Mouse (Mus musculus): ENCODE measurements around the gene Apmap. TPM values are rescaled to one million over a fixed set of nuclear protein-coding genes. Genes with fewer than 3 reads are reported as not detected.
"Not testable (repeated sequence)": the region's sequence is repeated elsewhere in the genome, so short reads cannot be mapped to it uniquely, and the experiment has no call there.

The Apmap gene
- total RNA-seq, 2 experiments from 2014 or later: 46.2 to 62.4 TPM

DNA sequence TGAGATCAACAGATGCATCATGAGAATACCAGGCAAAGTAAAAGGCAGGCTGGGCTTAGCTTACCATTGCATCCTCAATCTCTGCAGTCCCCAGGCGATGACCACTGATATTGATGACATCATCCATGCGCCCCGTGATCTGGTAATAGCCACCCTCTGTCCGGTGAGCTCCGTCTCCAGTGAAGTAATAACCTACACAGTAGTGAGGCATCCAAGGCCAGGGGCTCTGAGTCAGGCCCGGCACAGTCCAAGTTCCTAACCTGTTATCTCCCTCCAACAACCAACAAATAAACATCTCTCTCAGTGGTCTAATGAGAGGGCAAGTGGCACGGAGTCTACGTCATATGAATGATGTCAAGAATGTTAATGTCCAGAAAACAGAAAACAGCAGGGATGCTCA lies 16.6 kb upstream of the Apmap start:
- intact Hi-C loops (cut with DNase I): no loop called here

DNA sequence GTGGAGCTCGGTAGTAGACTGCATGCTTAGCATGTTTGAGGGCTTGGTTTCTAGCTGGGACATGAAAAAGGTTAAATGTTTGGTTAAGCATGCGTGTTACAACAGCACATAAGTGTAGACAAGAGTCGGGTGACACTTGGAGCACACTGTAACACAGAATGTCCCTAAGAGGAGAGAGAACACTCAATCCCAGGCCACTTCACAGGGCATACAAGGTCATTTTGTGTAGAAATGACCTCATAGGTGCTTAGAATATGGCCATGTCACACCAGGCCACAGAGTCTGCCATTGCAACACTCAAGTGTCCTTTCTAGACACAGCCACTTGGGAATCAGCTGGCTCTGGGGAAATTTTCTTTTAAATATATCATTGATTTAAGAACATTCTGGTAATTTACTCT lies 15.6 kb upstream of the Apmap start:
- DNase-seq (ENCODE audit: low spot score in 2 of 2): no peak
- intact Hi-C loops (cut with DNase I): no loop called here

More for the DNA sequence above, 16.6 kb upstream of the Apmap start:
- DNase-seq (ENCODE audit: low spot score in 2 of 2): no peak

GRCm38 (mm10) chr2:150621698-150622097 lies 13.3 kb upstream of the Apmap start:
- intact Hi-C loops (cut with DNase I): no loop called here

GRCm38 (mm10) chr2:150610097-150610496 lies 1.7 kb upstream of the Apmap start:
- intact Hi-C loops (cut with DNase I): no loop called here
- DNase-seq (ENCODE audit: low spot score in 2 of 2): no peak

More at GRCm38 (mm10) chr2:150621698-150622097, 13.3 kb upstream of the Apmap start:
- DNase-seq (ENCODE audit: low spot score in 2 of 2): no peak

DNA sequence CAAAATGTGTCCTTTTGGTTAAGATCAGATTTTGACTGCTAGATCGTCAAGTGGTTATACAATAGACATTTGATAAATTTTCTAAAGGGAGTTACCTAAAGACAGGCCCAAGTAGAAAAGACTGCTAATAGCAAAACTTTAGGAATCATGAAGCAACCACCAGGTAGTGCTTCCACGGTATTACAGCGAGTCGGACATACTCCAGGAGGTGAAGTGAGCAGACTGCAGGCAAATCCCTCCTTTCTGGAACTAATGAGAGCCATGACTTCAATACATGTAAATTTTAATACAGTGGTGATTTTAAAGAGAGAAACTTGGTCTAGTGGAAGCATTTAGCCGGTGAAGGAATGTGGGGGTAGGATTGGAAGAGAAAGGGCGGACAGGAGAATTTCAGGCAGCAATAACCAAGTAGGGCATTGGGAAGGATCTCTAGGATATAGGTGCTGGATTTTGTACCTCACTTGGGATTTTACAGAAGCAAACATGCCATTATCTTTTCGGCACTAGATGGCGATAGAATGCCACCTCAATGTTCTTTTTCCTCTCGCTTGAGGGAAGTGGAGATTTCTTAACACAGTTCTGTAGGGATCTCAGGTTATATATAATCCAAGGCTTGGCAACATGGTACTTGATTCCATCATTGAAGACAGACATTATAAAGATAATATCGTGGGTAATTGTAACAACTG lies 649 bp upstream of the Apmap start:
- intact Hi-C loops (cut with DNase I): loop anchor here (1.0 to 10.0 kb wide), 3 partner anchors 66 to 296 kb away; partner anchors contain the start of genes Abhd12, Entpd6 and Gins1
- peak; percentile 46 to 75 for DNase-seq (ENCODE audit: low spot score in 2 of 2)

- intact Hi-C loops (cut with DNase I): loop anchor here (10.0 kb wide), 1 partner anchor 298 kb away; the partner anchor contains the start of genes Abhd12 and Gins1
- DNase-seq (ENCODE audit: low spot score in 2 of 2): no peak
These were observed 1.3 kb downstream of the Apmap start for GRCm38 (mm10) chr2:150607086-150607485.

- intact Hi-C loops (cut with DNase I): loop anchor here (10.0 kb wide), 1 partner anchor 300 kb away; the partner anchor contains the start of genes Abhd12 and Gins1
- no peak for DNase-seq (ENCODE audit: low spot score in 2 of 2)
These were observed 3.6 kb downstream of the Apmap start for GRCm38 (mm10) chr2:150604802-150605201.

DNA sequence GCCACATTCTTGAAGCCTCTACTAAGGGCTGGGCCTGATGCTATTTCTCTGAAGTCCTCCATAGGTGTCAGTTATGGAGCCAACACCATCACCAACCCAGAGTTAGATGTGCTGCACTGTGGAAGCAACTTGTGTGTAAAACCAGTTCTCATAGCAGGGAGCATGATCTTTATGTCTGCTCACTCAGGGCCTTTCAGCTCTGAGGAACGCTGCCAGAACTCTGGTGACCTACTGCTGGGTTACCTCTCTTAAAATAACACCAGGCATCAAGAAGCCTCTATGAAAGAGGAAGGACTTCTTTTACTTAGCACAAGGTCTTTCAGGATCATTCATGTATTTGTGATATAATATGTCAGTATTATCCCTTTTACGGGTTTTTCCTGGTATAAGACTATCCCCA lies 6.2 kb downstream of the Apmap start:
- intact Hi-C loops (cut with DNase I): loop anchor here (10.0 kb wide), 1 partner anchor 303 kb away; the partner anchor contains the start of genes Abhd12 and Gins1
- no peak for DNase-seq (ENCODE audit: low spot score in 2 of 2)

DNA sequence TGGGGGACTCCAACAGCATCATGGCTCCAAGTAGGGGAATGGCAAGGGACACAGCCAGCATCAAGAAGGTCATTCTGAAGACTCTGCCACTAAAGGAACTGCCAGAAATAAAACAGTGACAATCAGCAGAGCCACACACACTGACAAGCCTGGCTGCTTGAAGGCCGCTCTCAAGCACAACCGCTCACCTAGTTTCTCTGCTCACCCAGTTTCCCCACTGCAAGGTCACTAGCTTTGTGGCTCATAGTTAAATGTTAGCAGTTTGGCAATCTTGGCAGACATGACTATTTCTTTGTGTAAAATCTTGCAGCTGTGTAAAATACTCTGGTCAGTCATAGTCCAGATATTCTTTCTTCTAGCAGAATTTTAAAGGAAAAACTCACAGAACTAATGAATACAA lies 8.1 kb downstream of the Apmap start:
- intact Hi-C loops (cut with DNase I): loop anchor here (10.0 kb wide), 1 partner anchor 305 kb away; the partner anchor contains the start of genes Abhd12 and Gins1
- no peak for DNase-seq (ENCODE audit: low spot score in 2 of 2)

DNA sequence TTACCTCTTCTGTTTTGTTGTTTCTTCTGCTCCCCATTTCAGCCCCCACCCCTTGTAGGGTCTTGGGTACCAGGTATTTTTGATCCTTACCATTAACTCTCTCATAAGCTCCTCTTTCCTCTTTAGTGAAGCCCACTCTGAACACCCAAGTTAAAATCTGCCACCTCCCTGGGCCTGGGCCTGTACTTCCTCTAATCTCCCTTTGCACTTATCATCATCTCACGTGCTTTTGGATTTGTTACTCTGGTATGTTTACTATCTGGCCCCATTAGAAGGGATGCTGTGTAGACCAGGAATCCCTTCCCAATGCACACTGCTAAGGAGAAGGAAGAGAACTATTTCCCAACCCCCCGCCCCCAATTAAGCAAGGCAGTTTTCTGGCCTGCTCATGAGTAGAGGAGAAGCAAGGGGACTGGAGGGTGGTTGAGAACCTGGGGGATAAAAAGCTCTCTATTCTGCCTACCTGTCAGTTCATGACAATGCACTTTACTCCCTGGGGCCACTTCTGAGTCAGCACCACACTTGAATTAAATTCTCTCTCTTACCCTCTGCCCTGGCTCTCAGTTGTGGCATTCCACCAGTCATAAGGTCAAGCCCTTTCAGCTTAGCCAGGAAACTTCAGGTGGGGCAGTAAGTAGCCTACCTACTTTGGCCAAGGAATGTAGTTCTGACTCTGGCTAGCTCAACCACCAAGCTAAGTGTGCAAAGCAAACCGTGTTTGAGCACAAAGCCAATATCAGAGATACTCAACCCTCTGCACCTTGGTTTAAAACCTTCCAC lies 12.8 kb downstream of the Apmap start:
- intact Hi-C loops (cut with DNase I): no loop called here
- DNase-seq (ENCODE audit: low spot score in 2 of 2): no peak

DNA sequence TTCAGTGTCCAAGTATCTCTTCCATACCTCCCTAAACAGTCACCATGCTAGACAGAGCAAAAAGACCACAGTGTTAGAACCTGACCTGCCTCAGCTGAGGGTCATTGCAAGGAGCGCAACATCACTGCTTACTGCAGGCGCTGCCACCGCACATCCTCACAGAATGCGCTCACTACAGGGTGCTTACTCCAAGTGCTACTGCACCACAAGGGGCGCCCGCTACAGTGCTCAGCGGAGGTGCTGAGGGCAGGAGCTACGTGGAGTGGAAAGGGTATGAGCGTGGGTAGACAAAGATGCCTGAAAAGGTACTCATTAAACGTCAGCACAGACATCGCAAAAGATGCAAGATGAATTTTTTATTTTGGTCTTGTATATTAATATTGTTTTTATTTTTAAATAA lies 19.3 kb downstream of the Apmap start:
- intact Hi-C loops (cut with DNase I): no loop called here
- DNase-seq (ENCODE audit: low spot score in 2 of 2): no peak

DNA sequence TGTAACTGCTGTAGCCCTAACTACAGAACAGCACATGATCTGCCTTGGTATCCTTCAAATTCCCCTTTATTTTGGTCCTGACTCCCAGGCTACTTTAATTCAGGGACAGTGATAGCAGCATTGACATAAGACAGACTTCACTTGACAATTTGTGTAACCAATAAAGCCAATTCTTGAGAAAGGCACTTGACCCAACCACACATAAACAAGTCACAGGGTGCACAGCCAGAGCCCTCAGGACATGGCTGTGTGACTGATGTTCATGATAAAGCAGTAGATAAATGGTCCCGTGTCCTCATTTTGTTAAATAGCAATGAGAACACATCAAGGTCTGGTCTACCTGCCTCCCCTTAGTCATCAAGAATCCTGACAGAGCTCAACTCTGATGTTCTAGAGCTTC lies 28.7 kb downstream of the Apmap start:
- no peak for DNase-seq (ENCODE audit: low spot score in 2 of 2)
- intact Hi-C loops (cut with DNase I): no loop called here

DNA sequence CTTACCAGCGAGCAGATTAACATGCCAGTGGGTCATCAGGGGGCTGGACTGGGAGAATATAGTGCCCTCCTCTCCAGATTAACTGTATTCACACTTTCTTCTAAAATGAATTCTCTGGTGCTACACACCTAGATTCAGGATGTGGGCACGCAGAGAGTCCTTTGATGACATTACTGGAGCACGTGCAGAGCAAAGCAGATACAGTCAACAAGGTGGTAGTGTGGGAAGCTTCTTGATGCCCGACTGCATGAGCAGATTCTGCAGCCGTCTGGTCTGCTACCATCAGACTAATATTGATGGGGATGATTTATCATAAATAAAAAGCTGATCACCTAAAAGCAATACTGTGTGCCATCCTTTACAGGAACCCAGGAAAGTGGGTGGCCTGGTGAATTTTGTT lies 29.8 kb downstream of the Apmap start:
- no peak for DNase-seq (ENCODE audit: low spot score in 2 of 2)
- intact Hi-C loops (cut with DNase I): no loop called here

- DNase-seq (ENCODE audit: low spot score in 2 of 2): no peak
- intact Hi-C loops (cut with DNase I): no loop called here
These were observed 32.1 kb downstream of the Apmap start for GRCm38 (mm10) chr2:150576256-150576655.

GRCm38 (mm10) chr2:150572463-150572862 lies 35.9 kb downstream of the Apmap start:
- no peak for DNase-seq (ENCODE audit: low spot score in 2 of 2)
- intact Hi-C loops (cut with DNase I): no loop called here

DNA sequence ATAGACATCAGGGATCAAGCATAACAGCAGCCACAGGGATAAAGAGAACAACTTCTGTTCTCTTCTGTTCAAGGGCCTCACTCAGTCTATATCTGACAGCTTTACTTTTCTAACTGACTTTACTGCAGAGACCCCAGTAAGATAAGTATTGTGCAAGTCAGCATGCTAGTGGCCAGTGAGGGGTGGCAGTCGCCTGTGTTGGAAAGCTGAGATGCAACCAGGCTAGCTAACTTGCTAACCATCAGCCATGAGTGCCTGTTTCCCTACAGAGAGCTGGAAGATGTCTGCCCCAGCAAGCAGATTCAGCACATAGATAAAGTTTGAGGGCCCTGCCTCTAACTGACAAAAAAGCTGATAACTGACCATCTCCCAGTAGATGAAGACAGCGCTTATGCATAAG lies 37.6 kb downstream of the Apmap start:
- DNase-seq (ENCODE audit: low spot score in 2 of 2): no peak
- intact Hi-C loops (cut with DNase I): no loop called here

DNA sequence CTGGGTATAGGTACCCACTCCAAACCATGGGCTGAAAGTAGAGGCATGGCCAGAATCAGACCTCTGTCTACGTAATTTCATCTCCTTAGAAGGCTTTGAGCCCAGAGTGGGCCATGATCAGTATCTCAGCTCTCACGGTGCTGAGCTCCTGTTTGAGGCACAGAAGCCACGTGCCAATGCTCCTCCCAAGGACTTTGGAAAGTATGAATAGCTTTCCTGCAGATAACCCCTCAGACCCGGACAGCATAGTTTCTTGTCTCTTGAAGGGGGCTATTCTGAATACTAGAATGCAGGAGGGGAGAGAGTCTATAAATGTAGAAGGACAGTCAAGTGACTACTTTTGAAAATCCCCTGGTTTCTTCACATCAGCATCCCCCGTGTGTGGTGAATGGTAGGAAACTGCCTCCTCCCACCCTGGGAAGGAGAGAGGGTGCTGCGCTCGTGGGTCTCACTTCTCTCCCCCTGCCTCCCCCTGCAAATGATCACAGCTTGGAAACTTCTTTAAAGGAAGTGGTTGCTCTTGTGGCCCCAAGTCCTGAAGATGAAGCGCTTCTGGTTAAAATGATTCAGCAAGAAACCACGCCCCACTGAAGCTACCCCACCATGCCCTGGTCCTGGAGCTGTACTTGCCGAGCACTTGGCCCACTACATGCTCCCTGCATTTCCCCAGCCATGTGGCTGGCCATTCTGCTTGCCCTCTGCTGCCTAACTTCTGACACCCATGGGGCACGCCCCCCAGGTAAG lies 38.3 kb downstream of the Apmap start, which contains the start of gene Cst7:
Gene Cst7 (plus strand): TSS at position 569 of the 744 bp plus-strand sequence.
- DNase-seq (ENCODE audit: low spot score in 2 of 2): no peak
- intact Hi-C loops (cut with DNase I): no loop called here

- intact Hi-C loops (cut with DNase I): no loop called here
- DNase-seq (ENCODE audit: low spot score in 2 of 2): no peak
These were observed 41.3 kb downstream of the Apmap start for GRCm38 (mm10) chr2:150567051-150567450.

DNA sequence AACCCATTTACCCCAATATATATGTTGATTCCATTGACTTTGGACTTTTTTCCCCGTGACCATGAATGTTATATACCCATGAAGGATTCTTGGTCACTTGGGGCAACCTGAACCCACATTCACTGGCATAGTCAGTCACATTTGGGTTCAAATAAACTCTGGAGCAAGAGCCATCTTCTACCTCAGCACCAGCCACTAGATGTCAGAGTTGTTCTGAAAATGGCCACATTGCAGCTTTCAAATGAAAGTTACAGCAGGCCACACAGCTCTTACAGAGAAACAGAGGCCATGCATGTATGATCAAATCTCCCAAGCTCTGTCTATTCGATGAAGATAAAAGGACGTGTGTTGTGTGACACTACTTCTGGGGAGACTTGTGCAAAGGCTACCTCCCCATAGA lies 49.8 kb downstream of the Apmap start:
- no peak for DNase-seq (ENCODE audit: low spot score in 2 of 2)
- intact Hi-C loops (cut with DNase I): loop anchor here (2.0 to 5.0 kb wide), 2 partner anchors 116 to 189 kb away; partner anchors contain the start of gene Entpd6

DNA sequence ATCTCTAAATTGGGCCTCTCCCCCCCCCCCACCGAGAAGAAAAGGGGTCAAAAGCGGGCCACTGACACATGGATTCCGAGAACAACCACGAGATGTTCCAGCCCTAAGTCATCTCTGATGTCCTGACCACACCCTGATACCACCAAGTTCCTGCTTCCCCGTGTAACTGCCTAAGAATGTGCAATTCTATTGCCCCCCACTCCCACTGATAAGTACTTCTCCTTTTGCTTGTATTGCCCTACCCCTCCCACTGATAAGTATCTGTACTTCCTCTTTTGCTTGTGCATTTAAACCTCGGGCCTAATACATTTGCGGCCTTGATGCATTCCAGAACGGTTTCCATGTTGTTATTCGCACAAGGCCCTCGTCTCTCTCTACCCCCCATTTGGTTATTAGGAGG lies 58.8 kb downstream of the Apmap start:
- intact Hi-C loops (cut with DNase I); DNase-seq (ENCODE audit: low spot score in 2 of 2): not testable (repeated sequence)

All from left cerebral cortex, postnatal 36 days (tissue).